ENCODE assay signal across 11 mouse cellular contexts in genomic region chr1:23214462-23215158, GRCm38 (mm10).
DNase-seq lines count a peak whose midpoint lies in the region; ATAC-seq lines count a peak whose summit lies in the region.
"Had no signal": no experiment of that assay in that cellular context is flagged by ENCODE, and none has a peak within 500 bp of the region (broad histone marks: within the 10 kb centered on the region; RNA-seq: fewer than 3 reads in every experiment).

No protein-coding gene starts in this region.

- ATAC-seq in kidney, embryonic 15.5 days (replicated peaks; ENCODE audit: low FRiP score): no peak

- no peak overlapping the region for H3K27ac ChIP-seq in kidney, embryonic 15.5 days
- H3K27ac ChIP-seq: liver, embryonic 15.5 days; neural tube, embryonic 12.5 days had no signal

- no peak overlapping the region for H3K4me2 ChIP-seq in kidney, embryonic 15.5 days
- H3K4me2 ChIP-seq: liver, embryonic 15.5 days; neural tube, embryonic 12.5 days had no signal

- H3K9me3 ChIP-seq in kidney, embryonic 15.5 days (replicated peaks): no peaks in the 10 kb centered on the region
- H3K9me3 ChIP-seq: liver, embryonic 15.5 days; neural tube, embryonic 12.5 days had no signal

- no peak overlapping the region for H3K4me3 ChIP-seq in kidney, embryonic 15.5 days (replicated peaks)
- H3K4me3 ChIP-seq: liver, embryonic 15.5 days; neural tube, embryonic 12.5 days had no signal

- H3K36me3 ChIP-seq in kidney, embryonic 15.5 days: no peaks in the 10 kb centered on the region
- H3K36me3 ChIP-seq: liver, embryonic 15.5 days; neural tube, embryonic 12.5 days had no signal

- no peaks in the 10 kb centered on the region for H3K4me1 ChIP-seq in kidney, embryonic 15.5 days
- H3K4me1 ChIP-seq: liver, embryonic 15.5 days; neural tube, embryonic 12.5 days had no signal

- no peaks in the 10 kb centered on the region for H3K27me3 ChIP-seq in kidney, embryonic 15.5 days
- H3K27me3 ChIP-seq: liver, embryonic 15.5 days; neural tube, embryonic 12.5 days had no signal

- 71% methylated on average over 13 of the region's 13 CpGs for WGBS in kidney, embryonic 15.5 days

- DNase-seq in kidney, adult 11 months: peak; percentile 19
- peak; percentile 89 for DNase-seq in 3T3-L1 (ENCODE audit: low read depth, low spot score)
- peak; percentile 60 for DNase-seq in MN1 (ENCODE audit: low spot score)
- peak; percentile 30 to 44 for DNase-seq in kidney, postnatal 25 days
- DNase-seq in c-Kit-positive CD71-positive TER-119-positive erythroid progenitor cells, embryonic 14.5 days (ENCODE audit: low spot score): no peak
- no peak for DNase-seq in yolk sac, embryonic 10.5 days (ENCODE audit: low spot score)
- DNase-seq: cerebellum, adult 18-20 months; layer of hippocampus, postnatal 36 days had no signal

- H3K9ac ChIP-seq in kidney, embryonic 15.5 days: no peak overlapping the region
- H3K9ac ChIP-seq: liver, embryonic 15.5 days; neural tube, embryonic 12.5 days had no signal

Comparison
In these comparisons a context has a peak if more than half of its experiments do, and no peak if none do; other contexts are left out.
1. DNase-seq: peak in kidney, adult 11 months (single experiment), 3T3-L1 (single experiment), MN1 (single experiment) and kidney, postnatal 25 days (2 of 2); none in c-Kit-positive CD71-positive TER-119-positive erythroid progenitor cells, embryonic 14.5 days (single experiment) and yolk sac, embryonic 10.5 days (single experiment).